Mouse (Mus musculus) heart, postnatal 4 days (tissue): ENCODE results near the gene Ano1. TPM values are rescaled to one million over a fixed set of nuclear protein-coding genes. Genes with fewer than 3 reads are reported as not detected.

Source experiments
- DNase-seq: peaks from one replicate; pipeline ENCODE4 v3.0.0; 2021
- total RNA-seq, 2 experiments: library from RNA; stranded (reverse); gene quantifications; 2 replicates each; pipeline ENCODE4 v1.2.3; 2021

Ano1 gene
- total RNA-seq, 2 experiments from 2014 or later, result 12.5 to 15.9 TPM

GRCm38 (mm10) chr7:144696764-144697704 is 54.7 kb downstream of the Ano1 start:
- peak; percentile 47 for DNase-seq

- no peak for DNase-seq
Observed at GRCm38 (mm10) chr7:144689855-144690254, 61.9 kb downstream of the Ano1 start.

GRCm38 (mm10) chr7:144689136-144689535 is 62.6 kb downstream of the Ano1 start:
- peak; percentile 46 for DNase-seq

GRCm38 (mm10) chr7:144687663-144688381 is 64.0 kb downstream of the Ano1 start:
- DNase-seq, result no peak

GRCm38 (mm10) chr7:144684947-144685346 is 66.8 kb downstream of the Ano1 start:
- DNase-seq, result no peak

- DNase-seq, result peak; percentile 68
Observed at GRCm38 (mm10) chr7:144684467-144684866, 67.3 kb downstream of the Ano1 start.

GRCm38 (mm10) chr7:144680096-144680495 is 71.7 kb downstream of the Ano1 start:
- no peak for DNase-seq

- peak; percentile 56 for DNase-seq
Observed at GRCm38 (mm10) chr7:144678241-144679030, 73.3 kb downstream of the Ano1 start.

- DNase-seq, result no peak
Observed at GRCm38 (mm10) chr7:144677341-144678086, 74.3 kb downstream of the Ano1 start.

- DNase-seq, result no peak
Observed at GRCm38 (mm10) chr7:144675632-144676031, 76.1 kb downstream of the Ano1 start.

GRCm38 (mm10) chr7:144669895-144670294 is 81.9 kb downstream of the Ano1 start:
- DNase-seq, result no peak

- DNase-seq, result no peak
Observed at GRCm38 (mm10) chr7:144668603-144669278, 83.0 kb downstream of the Ano1 start.

GRCm38 (mm10) chr7:144667091-144667490 is 84.7 kb downstream of the Ano1 start:
- no peak for DNase-seq

- DNase-seq, result no peak
Observed at GRCm38 (mm10) chr7:144665585-144665984, 86.2 kb downstream of the Ano1 start.

- DNase-seq, result no peak
Observed at GRCm38 (mm10) chr7:144663566-144663965, 88.2 kb downstream of the Ano1 start.

GRCm38 (mm10) chr7:144656261-144656967 is 95.4 kb downstream of the Ano1 start:
- DNase-seq, result no peak

- peak; percentile 26 for DNase-seq
Observed at GRCm38 (mm10) chr7:144653681-144654425, 97.9 kb downstream of the Ano1 start.

GRCm38 (mm10) chr7:144647547-144647946 is 104.2 kb downstream of the Ano1 start:
- DNase-seq, result no peak

- DNase-seq, result no peak
Observed at GRCm38 (mm10) chr7:144640817-144641216, 111.0 kb downstream of the Ano1 start.

- DNase-seq, result no peak
Observed at GRCm38 (mm10) chr7:144636000-144636399, 115.8 kb downstream of the Ano1 start.
